Mouse (Mus musculus) retina, postnatal 7 days (tissue): ENCODE data around the gene Pbx3.

Experiments
- DNase-seq: peaks from one replicate; pipeline ENCODE4 v3.0.0-alpha.2; 2012; ENCODE audit warnings: low read depth, low spot score

Pbx3 gene

DNA sequence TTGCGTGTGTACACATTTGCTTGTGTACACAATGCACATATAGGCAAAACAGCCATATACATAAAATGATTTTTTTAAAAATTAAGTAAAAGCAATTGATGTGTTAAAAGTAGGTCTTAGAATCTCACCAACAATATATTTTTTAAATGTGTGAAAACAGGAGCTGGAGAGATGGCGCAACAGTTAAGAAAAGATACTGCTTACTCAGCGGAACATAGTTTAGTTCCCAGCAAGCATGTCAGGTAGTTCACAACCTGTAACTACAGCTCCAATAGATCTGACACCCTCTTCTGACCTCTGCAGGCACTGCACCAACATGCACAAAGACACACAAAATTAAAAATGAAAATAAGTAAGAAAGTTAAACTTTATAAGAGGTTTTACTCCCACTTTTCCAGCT lies 74.7 kb downstream of the Pbx3 start:
- DNase-seq = no peak

DNA sequence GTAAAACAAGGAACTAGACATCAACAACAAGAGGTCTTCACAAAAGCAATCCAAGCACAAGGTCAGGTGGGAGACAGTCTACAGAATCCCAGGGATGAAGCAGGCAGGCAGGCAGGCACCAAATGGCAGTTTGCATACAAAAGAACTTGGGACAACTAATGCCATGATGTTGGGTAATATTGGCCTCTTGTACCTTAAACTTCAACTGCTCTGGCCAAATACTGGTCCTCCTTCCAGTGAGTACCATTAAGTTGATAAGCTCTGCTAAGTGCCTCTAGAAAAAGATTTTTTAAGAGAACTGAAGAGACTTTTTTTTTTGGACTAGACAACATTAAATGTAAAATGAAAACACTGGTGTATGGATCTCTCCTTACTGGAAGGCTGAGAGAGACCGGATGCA lies 83.2 kb downstream of the Pbx3 start:
- no peak for DNase-seq

DNA sequence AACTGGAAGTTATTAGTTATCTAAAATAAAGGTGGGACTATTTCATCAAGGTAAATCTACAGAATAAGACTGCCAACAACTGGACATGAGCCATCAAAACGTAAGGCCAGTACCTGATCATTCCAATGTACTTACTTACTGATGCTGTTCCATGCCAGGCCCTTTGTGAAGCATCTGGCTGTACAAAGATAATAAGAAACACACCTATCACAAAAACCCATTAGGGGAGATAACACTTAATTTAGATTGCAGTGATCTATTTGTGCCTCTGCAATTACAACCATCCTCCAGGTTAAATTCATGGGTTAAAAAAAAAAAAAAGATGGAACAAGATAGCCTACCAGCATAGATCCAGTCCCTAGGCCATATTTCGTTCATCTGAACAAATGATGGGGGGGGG lies 88.7 kb downstream of the Pbx3 start:
- no peak for DNase-seq

DNA sequence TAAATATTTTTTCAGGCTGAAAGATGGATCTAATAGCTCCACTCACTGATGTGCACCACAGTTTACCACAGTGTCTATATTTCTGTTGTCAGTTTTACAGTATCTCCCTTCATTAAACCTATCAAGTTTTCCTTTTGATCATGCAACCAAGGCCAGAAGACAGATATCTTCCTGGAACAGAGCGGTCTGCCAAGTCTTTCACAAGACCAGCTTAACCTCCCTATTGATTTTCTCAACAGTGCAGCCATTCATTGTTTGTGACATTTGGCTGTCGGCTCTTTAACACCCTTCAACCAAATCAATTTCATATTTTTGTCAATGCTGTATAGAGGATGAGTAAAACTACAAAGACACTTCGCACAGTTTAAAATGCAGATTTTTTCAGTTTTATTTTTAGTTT lies 91.9 kb downstream of the Pbx3 start:
- DNase-seq = no peak

GRCm38 (mm10) chr2:34279726-34280125 lies 93.2 kb downstream of the Pbx3 start:
- DNase-seq = no peak

DNA sequence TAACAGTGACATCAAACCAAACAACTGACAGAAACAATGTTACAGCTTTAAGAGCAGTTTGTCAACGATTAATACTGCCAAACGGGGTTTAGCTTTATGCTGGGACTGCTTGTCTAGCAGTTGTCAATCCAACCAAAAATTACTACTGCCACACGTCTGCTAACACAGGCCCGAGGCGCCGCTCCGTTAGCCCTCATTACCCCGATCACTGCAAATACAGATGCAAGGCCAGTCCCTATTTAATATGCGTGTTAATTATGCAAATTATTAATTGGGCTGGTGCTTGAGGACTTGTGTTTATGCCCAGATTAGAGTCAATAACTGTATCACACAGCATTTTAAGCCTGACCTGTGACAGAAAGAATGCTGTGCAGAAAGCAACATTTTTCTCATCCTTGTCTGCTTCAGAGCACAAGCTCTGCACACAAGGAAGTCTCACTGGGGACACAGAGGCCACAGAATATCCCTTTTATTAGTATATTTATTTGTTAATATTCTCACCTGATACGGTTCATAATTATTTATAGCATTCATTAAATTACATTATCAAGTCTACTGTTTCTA lies 97.2 kb downstream of the Pbx3 start:
- DNase-seq = no peak

GRCm38 (mm10) chr2:34262046-34262445 lies 110.9 kb downstream of the Pbx3 start:
- no peak for DNase-seq

- no peak for DNase-seq
These were observed 112.3 kb downstream of the Pbx3 start for GRCm38 (mm10) chr2:34260653-34261076.

DNA sequence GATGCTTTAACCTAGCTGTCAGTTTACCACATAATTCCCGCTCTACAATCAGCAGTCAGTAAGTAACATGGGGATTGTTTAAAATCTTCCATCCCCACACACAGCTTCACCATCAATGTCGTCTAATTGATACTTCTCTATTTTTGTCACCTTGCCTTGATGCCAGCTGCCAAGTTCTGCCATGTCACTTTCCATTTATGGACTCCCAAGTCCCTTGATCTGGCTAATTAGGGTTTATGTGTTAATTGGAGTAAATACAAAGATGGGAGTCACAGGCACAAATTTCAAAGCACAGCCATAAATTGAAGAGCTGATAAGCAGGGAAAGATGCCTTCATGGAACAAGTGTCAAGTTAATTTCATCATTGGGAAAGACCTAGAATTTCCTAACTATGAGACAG lies 114.7 kb downstream of the Pbx3 start:
- no peak for DNase-seq

DNA sequence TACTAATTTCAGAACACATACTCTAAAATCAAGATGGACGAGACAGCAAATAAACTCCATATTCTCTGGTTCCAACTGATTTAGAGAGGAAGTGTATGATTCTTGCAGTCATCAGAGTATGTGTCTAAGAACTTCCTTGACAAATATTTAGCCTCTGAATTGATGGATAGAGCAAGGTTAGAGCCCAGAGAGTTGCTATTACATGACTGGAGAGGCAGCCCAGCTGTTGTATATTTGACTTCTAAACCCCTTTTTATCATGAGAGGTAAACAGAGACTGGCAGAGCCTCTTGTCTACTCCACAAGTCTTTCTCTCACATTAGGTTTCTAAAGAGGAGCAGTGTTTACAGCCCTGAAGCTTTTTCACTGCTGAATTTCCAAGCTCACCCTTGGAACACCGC lies 115.3 kb downstream of the Pbx3 start:
- no peak for DNase-seq

DNA sequence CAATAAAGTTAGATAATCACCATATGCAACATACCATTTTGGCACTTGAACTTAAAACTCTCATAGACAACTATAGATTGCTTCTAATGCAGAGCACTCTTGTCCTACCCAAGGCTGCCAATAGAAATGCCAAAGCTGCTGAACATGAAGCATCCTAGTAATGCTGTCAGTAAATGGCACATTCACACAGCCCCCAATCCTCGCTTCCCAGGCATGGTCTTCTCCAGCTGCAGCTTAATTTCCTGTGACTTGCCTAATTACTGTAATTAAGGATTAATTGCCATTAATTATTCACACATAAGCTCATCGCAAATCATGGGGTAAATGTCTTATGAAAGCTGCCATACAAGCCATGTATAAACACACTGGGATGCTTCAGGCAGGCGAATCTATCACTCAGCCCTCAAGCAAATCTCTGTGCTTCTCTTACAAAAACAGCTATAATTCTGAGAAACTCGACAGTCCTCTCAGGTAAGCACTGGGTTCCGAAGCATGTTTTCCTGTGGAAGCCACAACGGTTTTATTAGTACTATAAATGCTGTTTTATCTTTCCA lies 116.9 kb downstream of the Pbx3 start:
- no peak for DNase-seq

DNA sequence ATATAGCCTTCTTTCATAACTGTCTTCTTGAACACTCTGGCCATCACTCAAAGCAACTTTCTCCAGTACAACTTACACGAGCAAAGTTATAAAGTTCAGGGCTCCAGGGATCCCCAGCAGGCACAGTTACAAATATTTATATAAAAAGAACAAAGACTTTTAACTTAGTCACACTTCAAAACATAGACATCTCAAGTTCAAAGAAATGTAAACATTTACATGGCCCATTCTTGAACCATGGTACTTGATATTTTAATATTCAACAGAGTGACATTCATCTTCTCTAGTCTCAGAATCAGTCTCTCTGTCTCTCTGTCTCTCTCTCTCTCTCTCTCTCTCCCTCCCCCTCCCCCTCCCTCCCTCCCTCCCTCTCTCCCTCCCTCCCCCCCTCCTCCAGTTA lies 119.3 kb downstream of the Pbx3 start:
- no peak for DNase-seq

DNA sequence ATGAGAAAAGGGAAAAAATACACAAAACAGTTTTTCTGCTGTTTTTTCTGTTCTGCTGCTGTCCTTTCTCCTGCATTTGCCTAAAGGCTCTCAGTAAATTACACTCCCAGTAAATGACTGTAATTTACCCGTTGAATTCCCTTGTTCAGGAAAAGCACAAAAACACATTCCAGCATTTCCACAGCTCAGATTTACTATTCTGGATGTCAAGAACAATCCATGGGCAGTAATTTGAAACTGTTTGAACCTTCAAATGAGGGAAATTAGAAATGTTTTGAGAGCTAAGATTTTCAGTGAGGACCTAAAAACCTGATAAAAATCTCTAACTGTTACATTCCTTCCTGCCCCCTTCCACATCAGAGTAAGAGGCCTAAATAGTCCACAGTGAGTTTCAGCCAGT lies 119.8 kb downstream of the Pbx3 start:
- no peak for DNase-seq

GRCm38 (mm10) chr2:34252286-34252685 lies 120.7 kb downstream of the Pbx3 start:
- no peak for DNase-seq

- DNase-seq = no peak
These were observed 122.8 kb downstream of the Pbx3 start for GRCm38 (mm10) chr2:34249961-34250658.

- DNase-seq = no peak
These were observed 123.6 kb downstream of the Pbx3 start for GRCm38 (mm10) chr2:34249141-34249960.

DNA sequence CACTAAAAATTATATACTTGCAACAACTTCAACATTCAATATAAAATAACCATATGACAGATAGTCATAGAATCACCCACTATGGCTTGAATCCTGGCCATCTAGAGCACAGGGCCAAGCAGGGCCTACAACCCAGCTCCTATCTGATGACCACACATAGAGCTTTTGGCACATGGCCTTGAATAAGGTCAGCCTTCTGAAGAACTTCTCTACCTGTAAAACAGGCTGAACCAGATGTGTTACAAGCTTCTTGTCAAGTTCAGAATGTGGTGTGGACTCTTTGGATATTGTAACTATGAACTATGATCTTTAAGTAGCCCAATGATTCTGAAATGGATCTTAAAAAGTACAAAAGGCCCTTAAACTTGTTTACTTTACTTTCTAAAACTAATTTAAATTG lies 132.1 kb downstream of the Pbx3 start:
- DNase-seq = no peak

DNA sequence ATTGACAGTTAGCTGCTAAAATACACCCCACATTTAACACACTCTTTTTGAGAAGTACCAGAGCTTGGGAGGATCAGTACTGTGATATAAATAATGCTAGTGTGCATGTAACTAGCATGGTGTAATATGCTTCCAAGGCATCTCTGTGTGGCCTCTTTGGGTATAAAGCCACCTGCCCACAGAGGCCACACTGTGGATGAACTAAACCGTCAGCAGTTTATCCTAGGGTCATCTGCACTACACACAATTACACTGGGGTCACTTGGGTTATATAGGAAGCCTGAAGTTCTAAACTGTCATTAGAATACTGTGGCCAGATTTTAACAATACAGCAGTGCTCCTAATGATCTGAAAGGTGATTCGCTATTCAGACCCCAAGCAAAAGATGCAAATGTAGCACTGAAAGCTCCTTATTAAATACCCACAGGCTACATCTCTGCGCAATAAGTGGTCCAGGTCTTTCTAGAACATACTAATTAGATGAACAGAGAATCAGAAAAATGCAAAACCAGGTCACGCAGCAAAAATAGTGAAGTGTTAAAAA lies 133.6 kb downstream of the Pbx3 start:
- DNase-seq = no peak

DNA sequence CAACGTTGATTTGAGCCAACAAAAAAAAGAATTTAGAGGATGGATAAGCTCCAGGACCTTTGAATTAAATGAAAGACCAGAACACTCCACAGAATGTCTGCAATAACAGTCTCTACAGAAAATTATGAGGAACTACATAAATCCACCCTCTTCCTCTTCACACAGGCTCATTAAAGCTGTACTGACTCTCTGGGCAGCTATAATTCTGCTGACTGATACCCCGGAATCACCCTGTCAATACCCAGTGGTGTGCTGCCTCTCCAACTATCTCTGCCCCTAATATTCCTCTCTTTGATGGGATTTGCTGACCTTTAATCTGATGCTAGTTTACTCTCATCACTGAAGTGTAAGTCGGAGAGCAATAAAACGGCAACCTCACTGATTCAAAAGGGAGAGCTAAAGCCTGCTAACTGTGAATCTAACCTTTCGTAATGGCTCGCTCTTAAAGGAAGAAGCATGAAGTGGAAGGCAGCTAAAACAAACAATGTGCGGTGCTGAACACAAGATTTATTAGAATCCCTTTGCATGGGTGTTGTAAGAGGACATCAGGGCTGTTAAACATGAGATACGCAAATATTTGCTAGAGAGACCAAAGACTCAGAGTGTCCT lies 137.4 kb downstream of the Pbx3 start:
- no peak for DNase-seq

GRCm38 (mm10) chr2:34234274-34234673 lies 138.7 kb downstream of the Pbx3 start:
- no peak for DNase-seq

- DNase-seq = no peak
These were observed 139.7 kb downstream of the Pbx3 start for GRCm38 (mm10) chr2:34233271-34233670.

DNA sequence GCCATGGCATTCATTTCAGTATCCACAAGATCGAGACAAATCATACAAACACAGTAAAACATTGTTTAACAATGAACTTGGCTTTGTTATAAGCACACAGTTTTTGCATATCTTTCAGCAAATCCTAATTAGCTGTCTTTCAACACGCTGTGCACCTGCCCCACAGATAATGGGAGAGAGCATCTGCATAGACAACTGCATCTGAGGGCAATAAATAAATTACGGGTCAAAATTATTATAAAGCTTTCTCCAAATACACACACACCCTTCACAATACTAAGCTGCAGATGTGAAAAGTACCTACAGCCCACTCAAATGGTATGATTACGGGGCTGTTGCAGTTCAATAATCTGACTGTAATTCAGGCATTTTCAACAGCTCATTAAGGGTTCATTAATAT lies 145.3 kb downstream of the Pbx3 start:
- no peak for DNase-seq
